Mouse (Mus musculus): ENCODE results near the gene Pop7. TPM values are rescaled to one million over a fixed set of nuclear protein-coding genes. Genes with fewer than 3 reads are reported as not detected.

The Pop7 gene
- polyA plus RNA-seq, 1 experiment from 2014 or later = 46.5 TPM

DNA sequence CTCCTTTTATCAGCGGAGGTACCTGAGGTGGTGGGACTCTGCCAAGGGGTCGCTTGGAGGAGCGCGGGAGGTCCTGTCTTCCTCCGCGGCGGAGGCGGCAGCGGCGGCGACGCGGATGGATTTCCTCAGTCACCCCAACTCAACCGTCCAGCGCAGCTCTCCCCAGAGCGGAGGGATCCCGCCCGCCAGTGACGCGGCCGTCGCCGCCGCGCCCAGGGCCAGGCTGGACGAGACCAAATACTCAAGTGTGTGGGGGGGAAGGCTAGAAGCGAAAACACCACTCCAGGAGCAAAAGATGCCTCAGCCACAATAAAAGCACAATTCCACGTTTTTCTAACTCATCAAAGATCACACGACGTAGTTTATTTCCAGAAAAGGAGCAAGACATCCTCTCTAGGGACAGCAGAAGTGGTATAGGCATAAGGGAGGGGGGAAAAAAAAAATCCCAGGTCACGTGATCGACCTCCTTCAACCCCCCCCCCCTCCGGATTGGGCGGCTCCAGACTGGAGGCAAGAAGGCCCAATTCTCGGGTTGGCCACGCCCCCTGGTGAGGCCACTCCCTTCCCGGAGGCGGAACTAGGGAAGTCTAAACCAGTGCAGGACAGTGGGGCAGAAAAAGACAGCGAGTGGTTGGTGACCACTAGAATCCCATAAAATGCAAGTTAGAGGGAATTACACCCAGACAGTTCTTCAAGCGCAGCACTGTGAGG, 31.0 kb upstream of the Pop7 start, which contains the start of the genes Epo and Gnb2:
Gene Epo (minus strand): TSS at position 126 of the 711 bp plus-strand sequence.
Gene Gnb2 (minus strand): TSS at position 394 of the 711 bp plus-strand sequence.
- peak within 1 kb of the TSS; percentile 71 for H3K4me2 ChIP-seq
- 0 out of 2 replicates have a peak, but pooled peaks cover 2% of the 10 kb centered on the region for H3K27me3 ChIP-seq
- H3K27ac ChIP-seq = peak within 1 kb of the TSS; percentile 96
- H3K9ac ChIP-seq = peak within 1 kb of the TSS; percentile 82
- H3K4me3 ChIP-seq = peak within 1 kb of the TSS; percentile 85
- H3K9me3 ChIP-seq = no peaks in the 10 kb centered on the region
- H3K36me3 ChIP-seq = peaks cover 21% of the 10 kb centered on the region
- WGBS = under 1% methylated on average over 40 of the region's 40 CpGs
- peak; percentile 76 for ATAC-seq (ENCODE audit: insufficient number of reproducible peaks, low FRiP score, low TSS enrichment, low read depth)
- peaks cover 21% of the 10 kb centered on the region for H3K4me1 ChIP-seq

DNA sequence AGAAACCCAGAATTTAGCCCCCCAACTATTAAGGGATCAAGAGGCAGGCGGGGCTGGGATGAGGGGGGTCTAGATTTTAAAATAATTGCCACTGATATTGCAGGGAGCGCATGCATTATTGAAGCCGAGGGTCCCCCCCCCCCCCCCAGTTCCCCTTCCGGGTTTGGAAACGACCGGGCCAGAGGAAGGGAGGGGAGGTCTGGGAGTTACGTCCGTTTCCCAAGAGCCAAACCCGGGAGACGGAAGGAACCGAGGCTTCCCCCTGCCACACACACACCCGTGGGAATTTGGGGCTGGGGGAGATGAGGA, 30.4 kb upstream of the Pop7 start:
- WGBS = 0% methylated on average over 12 of the region's 12 CpGs
- H3K4me3 ChIP-seq = peak overlapping the region; percentile 85
- H3K27ac ChIP-seq = peak overlapping the region; percentile 96
- H3K9ac ChIP-seq = peak overlapping the region; percentile 82
- peaks cover 26% of the 10 kb centered on the region for H3K36me3 ChIP-seq
- ATAC-seq (ENCODE audit: insufficient number of reproducible peaks, low FRiP score, low TSS enrichment, low read depth) = peak; percentile 2; the same call in 1 of the 2 replicates
- no peaks in the 10 kb centered on the region for H3K9me3 ChIP-seq
- H3K27me3 ChIP-seq = 0 out of 2 replicates have a peak, but pooled peaks cover 2% of the 10 kb centered on the region
- peaks cover 26% of the 10 kb centered on the region for H3K4me1 ChIP-seq
- H3K4me2 ChIP-seq = peak overlapping the region; percentile 71

DNA sequence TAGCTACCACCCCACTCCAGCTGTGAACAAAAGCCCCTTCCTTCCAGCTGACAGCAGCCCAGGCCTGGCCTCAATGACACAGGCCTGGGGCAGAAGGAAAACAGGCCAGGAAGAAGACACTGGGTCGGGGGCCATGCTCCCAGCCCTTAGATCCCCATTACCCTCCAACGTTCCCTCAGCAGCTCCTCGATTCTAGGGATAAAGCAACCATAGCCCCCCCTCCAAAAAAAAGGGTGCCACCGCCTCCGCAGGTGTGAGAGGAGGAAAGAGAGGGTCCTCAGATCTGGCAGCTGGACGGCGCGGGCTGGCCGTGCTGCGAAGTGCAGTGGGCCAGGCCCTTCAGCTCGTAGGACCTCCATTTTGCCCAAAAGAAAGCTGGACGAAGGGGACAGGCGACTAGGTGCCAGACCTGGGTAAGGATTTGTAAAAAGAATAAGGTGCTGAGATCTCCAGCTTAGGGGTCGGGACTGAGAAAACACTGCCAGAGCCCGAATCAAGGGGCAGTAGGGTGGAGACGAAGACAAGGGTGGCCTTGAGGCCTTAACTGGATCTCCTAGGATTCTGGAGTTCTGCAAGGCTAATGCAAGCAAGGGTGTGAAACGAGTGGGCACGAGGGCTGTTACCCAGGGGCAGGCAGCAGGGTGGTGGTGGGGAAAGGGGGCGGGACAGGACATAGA, 30.0 kb upstream of the Pop7 start:
- peaks cover 31% of the 10 kb centered on the region for H3K36me3 ChIP-seq
- H3K27ac ChIP-seq = peak overlapping the region; percentile 96
- under 1% methylated on average over 19 of the region's 19 CpGs for WGBS
- H3K9ac ChIP-seq = peak overlapping the region; percentile 82
- peak overlapping the region; percentile 71 for H3K4me2 ChIP-seq
- ATAC-seq (ENCODE audit: insufficient number of reproducible peaks, low FRiP score, low TSS enrichment, low read depth) = no peak
- H3K4me1 ChIP-seq = peaks cover 31% of the 10 kb centered on the region
- H3K9me3 ChIP-seq = no peaks in the 10 kb centered on the region
- H3K4me3 ChIP-seq = peak overlapping the region; percentile 85
- 0 out of 2 replicates have a peak, but pooled peaks cover 2% of the 10 kb centered on the region for H3K27me3 ChIP-seq

DNA sequence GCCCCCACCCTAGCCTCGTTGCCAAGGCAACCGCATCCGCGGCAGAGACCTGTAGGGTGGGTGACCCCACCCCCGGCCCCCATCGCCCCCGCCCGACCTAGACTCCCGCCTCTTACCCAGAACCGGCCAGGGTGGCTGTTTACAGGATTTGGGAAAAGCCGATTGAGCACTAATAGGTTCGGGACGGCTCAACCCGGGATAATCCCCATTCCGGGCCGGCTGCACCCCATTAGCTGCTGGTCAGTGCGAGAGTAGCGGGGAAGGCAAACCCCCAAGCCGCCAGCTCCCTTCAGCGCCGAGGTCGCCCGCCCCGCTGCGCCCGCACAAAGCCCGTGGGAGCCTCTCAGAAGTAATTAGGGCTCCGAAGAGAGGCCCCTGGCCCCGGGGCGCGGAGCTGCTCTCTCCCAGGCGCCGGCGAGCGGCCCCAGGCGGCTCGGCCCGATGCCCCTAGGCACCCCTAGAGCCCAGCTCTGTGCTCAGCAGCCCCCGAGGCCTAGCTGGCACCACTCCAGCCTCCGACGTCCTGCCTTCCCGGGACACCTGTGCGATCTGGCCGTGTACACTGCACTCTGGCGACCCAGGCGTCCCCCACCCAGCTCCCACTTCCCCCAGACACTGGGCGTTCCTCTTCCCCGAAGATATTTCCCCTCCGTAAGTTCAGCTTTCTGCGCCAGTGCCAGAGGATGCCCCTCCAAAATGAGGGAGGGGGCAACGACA, 29.3 kb upstream of the Pop7 start:
- no peaks in the 10 kb centered on the region for H3K27me3 ChIP-seq
- no peak for ATAC-seq (ENCODE audit: insufficient number of reproducible peaks, low FRiP score, low TSS enrichment, low read depth)
- H3K9me3 ChIP-seq = no peaks in the 10 kb centered on the region
- H3K27ac ChIP-seq = peak overlapping the region; percentile 96
- H3K36me3 ChIP-seq = peaks cover 34% of the 10 kb centered on the region
- H3K9ac ChIP-seq = peak overlapping the region; percentile 82
- peaks cover 33% of the 10 kb centered on the region for H3K4me1 ChIP-seq
- peak overlapping the region; percentile 71 for H3K4me2 ChIP-seq
- H3K4me3 ChIP-seq = peak overlapping the region; percentile 85
- WGBS = under 1% methylated on average over 50 of the region's 51 CpGs

DNA sequence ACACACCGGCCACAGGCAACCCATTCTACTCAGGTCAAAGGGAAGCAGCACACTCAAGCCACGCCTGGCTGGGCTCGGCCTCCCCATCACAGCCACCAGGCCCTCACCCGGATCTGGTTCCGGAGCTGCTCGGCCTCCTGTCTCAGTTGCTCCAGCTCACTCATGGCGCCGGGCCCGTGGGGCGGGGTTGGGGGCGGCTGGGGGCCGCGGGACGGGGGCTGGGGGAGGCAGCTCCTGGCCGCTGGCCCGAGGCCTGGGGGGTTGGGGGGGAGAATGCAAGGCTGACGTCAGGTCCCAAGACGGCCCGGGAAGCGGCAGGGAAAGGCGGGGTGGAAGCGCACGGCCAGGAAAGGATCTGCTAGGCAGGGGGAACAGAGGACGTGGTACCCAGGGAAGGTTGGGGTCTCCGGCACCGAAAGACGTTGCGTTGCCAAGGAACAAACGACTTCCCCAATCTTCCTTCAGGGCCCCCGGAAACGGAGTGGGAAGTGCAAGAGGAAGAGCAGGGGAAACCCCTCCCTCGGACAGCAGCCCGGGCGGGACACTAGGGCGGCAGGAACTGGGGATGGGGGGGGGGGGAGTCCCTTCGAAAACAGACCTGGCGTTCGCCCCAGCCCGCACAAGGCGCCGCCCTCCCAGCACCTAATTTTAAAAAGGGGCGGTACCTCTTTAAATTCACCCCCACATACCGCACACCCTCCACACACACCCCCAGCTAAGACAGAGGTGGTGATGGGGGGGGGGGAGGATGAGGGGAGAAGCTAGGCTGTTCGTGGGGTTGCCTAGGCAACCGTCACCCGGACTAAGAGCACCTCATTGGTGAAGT, 28.5 kb upstream of the Pop7 start:
- H3K27me3 ChIP-seq = no peaks in the 10 kb centered on the region
- H3K4me1 ChIP-seq = peaks cover 39% of the 10 kb centered on the region

DNA sequence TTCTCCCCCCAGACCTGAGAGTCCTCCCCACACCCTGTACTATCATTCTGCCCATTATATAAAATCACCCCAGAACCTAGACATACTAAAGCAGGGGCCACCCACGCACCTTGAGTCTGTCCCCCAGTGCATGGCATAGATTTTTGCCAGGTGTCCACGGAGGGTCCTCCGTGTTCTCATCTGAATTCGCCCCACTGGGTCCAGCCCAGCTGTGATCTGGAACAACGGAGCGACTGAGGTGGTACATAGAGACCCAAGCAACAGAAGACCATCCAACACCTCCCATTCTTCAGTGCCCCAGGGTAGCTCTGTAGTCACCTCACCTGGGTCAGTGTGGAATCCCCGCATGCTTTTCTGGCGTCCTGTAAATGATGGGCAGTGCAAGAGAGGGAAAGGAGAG, 27.8 kb upstream of the Pop7 start:
- H3K9ac ChIP-seq = peak overlapping the region; percentile 82; the same call in 1 of the 2 replicates
- H3K36me3 ChIP-seq = peaks cover 47% of the 10 kb centered on the region
- H3K4me3 ChIP-seq = peak overlapping the region; percentile 85
- no peaks in the 10 kb centered on the region for H3K9me3 ChIP-seq
- peaks cover 45% of the 10 kb centered on the region for H3K4me1 ChIP-seq
- peak overlapping the region; percentile 96 for H3K27ac ChIP-seq
- no peak for ATAC-seq (ENCODE audit: insufficient number of reproducible peaks, low FRiP score, low TSS enrichment, low read depth)
- no peaks in the 10 kb centered on the region for H3K27me3 ChIP-seq
- 67% methylated on average over 8 of the region's 8 CpGs for WGBS
- peak overlapping the region; percentile 71 for H3K4me2 ChIP-seq

More for the DNA sequence above, 28.5 kb upstream of the Pop7 start:
- Histone ChIP-seq H3K9ac (peak overlapping the region; percentile 82), H3K4me2 (peak overlapping the region; percentile 71), H3K36me3 (peaks cover 40% of the 10 kb centered on the region), H3K9me3 (no peaks in the 10 kb centered on the region), H3K4me3 (peak overlapping the region; percentile 85), H3K27ac (peak overlapping the region; percentile 96)
- peak; percentile 59 for ATAC-seq (ENCODE audit: insufficient number of reproducible peaks, low FRiP score, low TSS enrichment, low read depth)
- under 1% methylated on average over 40 of the region's 46 CpGs for WGBS

DNA sequence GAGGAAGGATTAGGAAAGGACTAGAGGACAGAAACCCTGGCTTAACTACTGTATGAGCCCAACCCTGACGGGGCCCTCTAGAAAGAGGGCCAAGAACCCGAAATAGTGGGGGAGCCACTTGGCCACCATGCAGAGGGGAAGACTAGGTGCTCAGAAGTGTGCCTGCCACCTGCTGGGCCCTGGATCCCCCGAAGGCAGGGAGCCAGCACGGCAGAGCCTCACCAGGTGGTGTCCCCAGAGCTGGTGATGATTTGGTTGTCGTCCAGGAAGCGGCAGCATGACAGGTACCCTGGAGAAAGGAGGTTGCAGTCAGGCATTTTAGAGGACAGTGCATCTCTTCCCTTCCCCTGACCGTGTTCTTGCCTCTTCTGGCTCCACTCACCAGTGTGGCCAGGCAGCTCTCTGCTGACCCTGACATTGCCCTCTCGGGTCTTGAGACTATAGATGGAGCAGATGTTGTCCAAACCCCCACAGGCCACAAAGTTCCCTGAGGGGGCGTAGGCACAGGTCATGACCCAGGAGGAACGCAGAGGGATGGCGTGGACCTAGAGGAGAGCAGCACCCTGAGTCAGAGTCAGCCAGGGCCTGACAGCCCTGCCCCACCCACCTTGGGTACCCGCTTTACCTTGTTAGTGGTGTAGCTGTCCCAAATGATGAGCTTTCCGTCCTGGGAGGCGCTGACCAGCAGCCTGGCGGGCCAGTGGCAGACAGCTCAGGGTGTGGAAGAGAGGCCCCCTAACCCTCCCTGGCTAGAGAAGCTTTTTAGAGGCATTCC, 27.1 kb upstream of the Pop7 start:
- Histone ChIP-seq H3K4me3 (peak overlapping the region; percentile 85; the same call in 1 of the 2 replicates), H3K4me2 (0 out of 2 replicates have a peak overlapping the region, but pooled peaks have one; percentile 71), H3K4me1 (peaks cover 49% of the 10 kb centered on the region), H3K36me3 (peaks cover 54% of the 10 kb centered on the region), H3K9ac (no peak overlapping the region), H3K27ac (peak overlapping the region; percentile 96), H3K9me3 (no peaks in the 10 kb centered on the region), H3K27me3 (no peaks in the 10 kb centered on the region)
- 75% methylated on average over 15 of the region's 15 CpGs for WGBS
- ATAC-seq (ENCODE audit: insufficient number of reproducible peaks, low FRiP score, low TSS enrichment, low read depth) = no peak

DNA sequence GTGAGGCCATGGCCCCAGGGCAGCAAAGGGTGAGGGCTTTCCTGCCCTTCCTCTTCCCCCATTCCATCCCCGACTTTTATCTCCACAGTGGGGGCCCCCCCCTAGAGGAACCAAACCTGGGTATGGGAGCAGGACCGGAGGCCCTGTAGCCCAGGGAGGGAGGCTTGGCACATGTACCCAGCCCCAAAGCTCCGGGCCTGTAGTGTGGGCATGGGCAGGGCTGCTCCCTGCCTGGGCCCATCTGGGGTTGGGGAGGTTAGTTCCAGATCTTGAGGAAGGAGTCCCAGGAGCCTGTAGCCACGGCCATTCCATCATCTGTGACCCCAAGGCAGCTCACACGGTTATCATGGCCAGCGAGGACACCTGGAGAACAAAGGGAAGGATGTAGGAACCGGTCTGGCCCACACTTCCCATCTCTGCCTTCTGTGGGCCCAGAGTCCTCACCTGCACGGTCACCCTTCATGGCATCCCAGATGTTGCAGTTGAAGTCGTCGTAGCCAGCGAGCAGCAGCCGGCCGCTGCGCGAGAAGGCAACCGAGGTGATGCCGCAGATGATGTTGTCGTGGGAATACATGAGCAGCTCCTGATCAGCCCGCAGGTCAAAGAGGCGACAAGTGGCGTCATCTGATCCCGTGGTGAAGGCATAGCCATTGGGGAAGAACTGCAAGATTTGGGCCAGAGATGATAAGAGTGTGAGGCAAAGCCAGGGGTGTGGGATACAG, 26.1 kb upstream of the Pop7 start:
- no peak for ATAC-seq (ENCODE audit: insufficient number of reproducible peaks, low FRiP score, low TSS enrichment, low read depth)
- 76% methylated on average over 22 of the region's 22 CpGs for WGBS
- Histone ChIP-seq H3K4me1 (peaks cover 49% of the 10 kb centered on the region), H3K36me3 (peaks cover 64% of the 10 kb centered on the region), H3K4me3 (no peak overlapping the region), H3K4me2 (no peak overlapping the region), H3K9ac (no peak overlapping the region), H3K27me3 (no peaks in the 10 kb centered on the region), H3K27ac (peak overlapping the region; percentile 57), H3K9me3 (no peaks in the 10 kb centered on the region)

DNA sequence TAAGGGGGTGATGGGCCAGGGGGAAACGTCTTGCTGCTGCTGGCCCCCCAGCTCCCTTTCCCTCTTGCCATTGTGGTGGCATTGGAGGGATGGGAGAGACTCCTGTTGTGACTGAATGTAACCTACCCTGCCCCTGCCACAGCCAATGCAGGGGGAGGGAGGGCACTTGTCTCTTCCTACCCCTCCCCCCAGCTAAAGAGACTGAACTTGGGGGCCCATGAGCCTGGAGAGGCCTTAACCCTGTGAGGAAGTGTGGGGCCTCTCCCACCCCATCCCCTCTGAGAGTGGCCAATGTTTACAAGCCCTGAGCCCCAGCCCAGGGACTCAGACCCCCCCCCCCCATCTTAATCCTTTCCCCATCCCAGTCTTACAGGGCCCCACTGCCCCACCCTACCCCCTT, 25.1 kb upstream of the Pop7 start:
- Histone ChIP-seq H3K9me3 (no peaks in the 10 kb centered on the region), H3K4me2 (no peak overlapping the region), H3K9ac (no peak overlapping the region), H3K4me1 (peaks cover 49% of the 10 kb centered on the region), H3K27me3 (no peaks in the 10 kb centered on the region), H3K36me3 (peaks cover 74% of the 10 kb centered on the region), H3K27ac (peak overlapping the region; percentile 57), H3K4me3 (no peak overlapping the region)
- 58% methylated on average over 1 of the region's 1 CpGs for WGBS
- ATAC-seq (ENCODE audit: insufficient number of reproducible peaks, low FRiP score, low TSS enrichment, low read depth) = no peak

DNA sequence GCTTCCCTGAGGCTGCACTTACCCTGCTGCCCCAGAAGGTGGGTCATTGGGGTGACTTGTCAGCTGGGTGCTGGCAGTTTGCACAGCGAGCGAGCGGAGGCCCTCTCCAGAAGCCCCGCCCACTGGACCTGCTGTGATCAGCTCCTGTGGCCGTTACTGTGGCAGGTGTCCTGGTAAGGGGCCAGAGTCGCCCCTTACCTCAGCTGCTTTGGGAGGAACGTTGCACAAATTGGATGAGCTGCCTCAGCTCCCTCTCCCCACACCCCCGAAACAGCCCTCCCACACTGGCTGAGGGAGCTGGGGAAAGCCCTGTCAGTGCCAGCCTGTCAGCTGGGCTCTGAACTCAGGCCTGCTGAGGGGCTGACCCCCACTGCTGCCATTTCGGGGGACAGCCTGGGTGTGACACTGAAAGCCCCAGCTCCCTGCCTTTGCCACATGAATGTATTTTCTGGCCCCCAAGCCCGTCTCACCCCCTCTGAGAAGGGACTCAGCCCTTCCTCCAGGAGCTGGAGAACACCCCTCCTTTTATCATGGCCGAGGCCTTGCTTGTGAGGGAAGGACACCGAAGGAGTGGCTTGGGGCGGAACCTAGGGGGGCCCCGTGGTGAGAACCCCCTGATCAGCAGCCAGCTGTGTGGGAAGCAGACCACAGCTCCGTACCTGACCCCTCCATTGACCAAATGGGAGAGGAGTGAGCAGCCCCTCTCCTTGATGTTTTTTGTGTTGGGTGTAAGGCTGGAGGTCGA, 24.0 kb upstream of the Pop7 start:
- WGBS = 48% methylated on average over 16 of the region's 16 CpGs

More for the DNA sequence above, 24.0 kb upstream of the Pop7 start:
- ATAC-seq (ENCODE audit: insufficient number of reproducible peaks, low FRiP score, low TSS enrichment, low read depth) = no peak
- Histone ChIP-seq H3K4me1 (peaks cover 49% of the 10 kb centered on the region), H3K4me3 (no peak overlapping the region), H3K27me3 (no peaks in the 10 kb centered on the region), H3K9me3 (no peaks in the 10 kb centered on the region), H3K27ac (peak overlapping the region; percentile 50), H3K4me2 (no peak overlapping the region), H3K36me3 (peaks cover 84% of the 10 kb centered on the region), H3K9ac (no peak overlapping the region)

Measured in limb, embryonic 15.5 days (tissue).